Mouse (Mus musculus): ENCODE measurements around the gene Slc38a4.

The Slc38a4 gene

GRCm38 (mm10) chr15:96963318-96963717, 92.4 kb downstream of the Slc38a4 start:
- DNase-seq = no peak

GRCm38 (mm10) chr15:96960343-96960742, 95.4 kb downstream of the Slc38a4 start:
- no peak for DNase-seq

GRCm38 (mm10) chr15:96959247-96959646, 96.5 kb downstream of the Slc38a4 start:
- DNase-seq = no peak

- no peak for DNase-seq
These were observed 99.1 kb downstream of the Slc38a4 start for GRCm38 (mm10) chr15:96956699-96957098.

- no peak for DNase-seq
These were observed 101.4 kb downstream of the Slc38a4 start for GRCm38 (mm10) chr15:96954389-96954788.

- DNase-seq = no peak
These were observed 101.9 kb downstream of the Slc38a4 start for GRCm38 (mm10) chr15:96953938-96954238.

- DNase-seq = peak; percentile 68
These were observed 102.4 kb downstream of the Slc38a4 start for GRCm38 (mm10) chr15:96953112-96953937.

GRCm38 (mm10) chr15:96952488-96952887, 103.3 kb downstream of the Slc38a4 start:
- no peak for DNase-seq

GRCm38 (mm10) chr15:96951783-96952182, 104.0 kb downstream of the Slc38a4 start:
- no peak for DNase-seq

- peak; percentile 58 for DNase-seq
These were observed 107.3 kb downstream of the Slc38a4 start for GRCm38 (mm10) chr15:96948471-96948870.
